Mouse (Mus musculus) lung, postnatal 14 days (tissue): ENCODE data around the gene Mrpl9.
A peak's percentile ranks its signal among the peaks of the same experiment; 100 is the strongest.

Experiments used
- DNase-seq: peaks from one replicate; pipeline ENCODE4 v3.0.0; 2021

Mrpl9 gene

DNA sequence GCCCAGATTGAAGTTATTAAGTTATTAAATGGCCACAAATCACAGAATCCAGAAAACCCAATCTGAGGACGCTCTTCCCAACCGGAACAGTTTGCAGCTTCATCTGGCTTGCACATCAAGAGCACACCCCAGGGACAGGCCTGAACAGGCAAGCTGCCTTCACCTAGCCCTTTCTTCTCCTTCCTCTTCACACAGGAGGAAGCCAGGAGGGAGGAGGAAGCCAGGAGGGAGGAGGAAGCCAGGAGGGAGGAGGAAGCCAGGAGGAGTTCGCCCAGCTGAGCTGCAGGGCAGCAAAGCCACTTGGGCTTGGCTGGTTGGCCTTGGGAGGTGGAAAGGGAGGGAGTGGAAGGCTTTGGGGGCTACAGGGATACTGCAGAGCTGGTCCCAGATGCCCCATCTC lies 25.8 kb downstream of the Mrpl9 start:
- DNase-seq, result no peak

DNA sequence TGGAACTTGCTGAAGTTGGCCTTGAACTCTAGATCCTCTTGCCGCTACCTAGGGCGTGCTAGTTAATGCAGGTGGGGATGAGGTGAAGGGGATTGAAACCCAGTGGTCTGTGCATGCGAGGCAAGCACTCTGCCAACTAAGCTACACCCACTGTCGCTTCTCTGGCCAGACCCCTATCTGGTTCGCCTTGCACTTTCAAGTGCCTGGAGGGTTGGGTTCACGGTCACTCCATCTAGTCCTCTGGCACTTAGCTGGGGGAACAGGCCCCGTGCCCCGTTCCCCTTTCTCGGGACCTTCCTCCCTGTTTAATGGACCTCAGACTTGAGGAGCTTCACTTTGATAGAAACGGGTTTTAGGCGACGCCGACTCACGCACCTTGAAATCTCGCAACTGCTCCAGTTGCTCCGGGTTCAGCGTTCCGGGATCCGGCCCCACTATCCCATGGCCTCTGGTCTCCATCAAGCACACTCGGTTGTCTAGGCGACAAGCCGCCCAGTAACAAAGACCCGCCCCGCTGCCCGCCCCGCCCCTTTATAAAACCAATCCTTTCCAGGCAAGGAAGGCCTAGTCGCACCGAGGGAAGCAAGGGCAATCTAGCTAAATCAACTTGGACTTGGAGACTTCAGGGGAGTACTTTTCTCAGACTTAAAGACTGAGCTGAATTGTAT lies 29.5 kb downstream of the Mrpl9 start:
- peak; percentile 55 for DNase-seq

DNA sequence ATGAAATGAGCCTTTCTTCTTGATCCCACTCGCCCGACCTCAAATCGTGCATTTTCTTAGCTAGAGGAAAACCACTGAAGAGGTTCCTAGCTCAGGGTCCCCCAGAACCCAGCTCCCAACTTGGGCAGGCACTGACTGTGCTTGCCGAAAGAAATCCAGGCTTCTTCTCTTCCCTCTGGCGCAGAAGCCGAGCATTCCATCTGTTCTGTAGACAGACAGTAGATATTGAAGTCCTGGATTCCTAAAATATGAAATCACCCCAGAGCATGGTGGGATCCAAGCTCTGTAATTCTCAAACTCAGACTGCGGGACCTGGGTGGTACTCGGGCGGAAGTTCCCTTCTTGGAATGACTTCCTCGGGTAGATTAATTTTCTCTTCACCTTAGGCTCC lies 30.0 kb downstream of the Mrpl9 start:
- peak; percentile 3 for DNase-seq

DNA sequence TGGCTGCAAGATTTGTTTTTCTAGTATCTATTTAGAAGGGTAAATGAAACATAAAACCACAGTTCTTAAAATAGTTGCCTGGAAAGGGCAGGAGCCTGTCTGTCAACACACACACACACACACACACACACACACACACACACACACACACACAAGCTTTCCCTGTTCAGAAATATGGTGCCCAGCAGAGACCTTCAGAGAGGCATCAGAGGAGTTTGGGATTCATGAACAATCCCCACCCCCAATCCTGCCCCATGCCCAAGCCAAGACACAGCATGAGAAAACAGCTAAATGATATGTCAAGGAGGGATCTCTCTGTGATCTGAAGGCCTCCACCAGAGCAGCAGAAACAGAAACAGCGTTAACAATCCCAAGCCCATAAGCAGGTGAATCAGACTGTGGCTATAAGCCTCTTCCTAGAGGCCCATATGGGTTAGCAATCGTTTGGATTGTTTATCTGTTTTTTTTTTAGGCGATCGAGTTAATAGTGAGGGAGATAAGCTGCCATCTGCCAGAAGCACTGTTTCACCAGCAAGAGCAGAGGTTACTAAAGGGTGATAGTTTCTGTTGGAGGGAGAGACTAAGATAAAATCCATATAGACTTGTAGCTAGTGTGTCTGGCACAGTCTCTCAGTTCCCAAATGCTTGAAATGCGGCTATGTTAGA lies 30.6 kb downstream of the Mrpl9 start:
- no peak for DNase-seq

DNA sequence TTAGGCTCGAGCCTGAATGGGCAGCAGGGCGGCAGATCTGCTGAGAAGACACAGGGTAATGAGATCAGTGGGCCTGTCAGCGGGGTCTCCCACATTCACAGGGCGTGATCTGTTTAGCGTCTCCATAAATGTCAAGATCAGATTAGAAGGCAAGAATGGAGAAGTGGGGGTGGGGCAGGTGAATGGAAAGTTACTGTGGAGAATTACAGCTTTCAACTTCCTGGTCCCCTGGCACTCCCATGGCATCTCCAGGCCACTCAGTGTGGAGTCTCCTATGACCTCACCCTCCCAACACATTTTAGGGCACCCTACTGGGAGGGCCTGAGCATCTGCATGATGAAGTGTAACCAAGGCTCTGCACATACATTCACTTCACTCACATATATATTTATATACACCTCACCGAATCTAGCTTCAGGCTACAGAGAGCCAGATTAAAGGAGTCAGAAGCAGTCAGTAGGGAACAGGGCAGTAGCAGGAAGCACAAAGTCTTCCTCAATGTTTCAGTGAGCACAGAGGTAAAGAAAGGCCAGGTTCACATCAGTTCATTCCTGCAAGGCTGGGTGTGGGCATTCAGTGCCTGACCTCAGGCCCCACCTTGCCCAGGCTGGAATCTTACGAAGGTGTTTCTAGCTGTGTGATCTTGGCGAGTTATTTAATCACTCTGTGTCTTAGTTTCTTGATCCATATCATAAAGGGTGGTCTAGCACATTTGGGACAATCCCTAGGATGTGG lies 33.4 kb downstream of the Mrpl9 start:
- no peak for DNase-seq

DNA sequence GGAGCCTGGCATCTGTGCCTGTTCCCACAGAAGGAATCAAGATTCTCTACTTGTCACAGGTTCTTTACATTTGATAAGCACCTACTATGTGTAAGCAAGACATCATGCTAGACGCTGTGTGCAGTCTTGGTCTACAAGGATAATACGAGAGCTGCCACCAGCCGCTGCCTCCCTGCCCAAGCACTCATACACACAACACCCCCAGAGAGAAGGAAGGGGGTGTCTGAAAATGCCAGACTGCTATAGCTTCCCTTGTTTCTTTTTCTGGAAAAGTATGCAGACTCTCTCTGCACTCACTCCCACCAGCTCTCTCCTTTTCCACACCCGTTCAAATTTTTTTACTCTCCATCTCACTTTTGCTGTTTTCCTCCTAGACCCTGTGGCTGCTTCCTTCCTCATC lies 34.3 kb downstream of the Mrpl9 start:
- no peak for DNase-seq

DNA sequence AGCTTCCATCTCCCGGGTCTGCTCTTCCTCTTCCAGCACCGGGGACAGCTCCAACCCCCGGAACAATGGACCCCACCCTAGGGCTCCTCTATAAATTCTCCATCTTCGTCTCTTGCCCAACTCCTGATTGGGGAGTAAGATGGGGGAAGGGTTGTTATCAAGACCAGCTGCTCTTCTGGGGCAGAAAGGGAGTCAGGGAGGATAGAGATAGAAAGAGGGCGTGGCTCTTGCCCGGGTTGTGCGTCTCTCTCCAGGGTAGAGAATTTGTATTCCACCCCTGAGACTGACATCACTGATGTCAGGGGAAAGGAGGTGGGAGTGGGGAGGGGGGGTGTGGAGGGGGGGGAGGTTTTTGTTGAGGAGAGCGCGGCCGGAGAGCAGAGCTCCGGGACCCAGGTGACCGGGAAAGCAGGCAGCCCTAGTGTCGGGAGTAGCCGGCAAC lies 34.9 kb downstream of the Mrpl9 start, which contains the start of gene Celf3:
TSS of gene Celf3 (plus strand) at position 315 of the 442 bp plus-strand sequence.
- DNase-seq, result no peak

DNA sequence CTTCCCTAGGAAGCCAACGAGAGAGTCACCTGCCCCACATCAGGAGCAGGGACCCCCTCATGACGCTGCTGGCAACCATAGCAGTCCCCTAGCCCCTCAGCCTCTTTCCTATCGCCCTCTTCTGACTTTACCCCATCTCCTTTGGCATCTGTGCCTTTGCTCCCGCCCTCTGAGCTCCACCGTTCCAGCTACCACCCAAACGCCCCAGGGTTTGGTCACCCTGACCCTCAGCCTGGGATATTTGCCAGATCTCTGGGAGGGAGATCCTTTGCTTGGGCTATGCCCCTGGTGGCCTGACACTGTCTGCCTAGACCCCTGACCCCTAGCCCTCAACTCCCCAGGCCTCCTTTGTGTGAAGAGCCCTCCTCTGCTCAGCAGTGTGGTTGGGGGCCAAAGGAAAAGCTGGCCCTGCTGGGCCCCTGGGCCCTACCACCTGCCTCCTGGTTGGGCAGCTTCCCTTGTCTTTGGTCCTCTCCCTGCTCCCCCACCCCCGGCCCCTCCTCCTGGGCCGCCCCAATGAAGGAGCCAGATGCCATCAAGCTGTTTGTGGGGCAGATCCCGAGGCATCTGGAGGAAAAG lies 35.6 kb downstream of the Mrpl9 start:
- DNase-seq, result no peak

DNA sequence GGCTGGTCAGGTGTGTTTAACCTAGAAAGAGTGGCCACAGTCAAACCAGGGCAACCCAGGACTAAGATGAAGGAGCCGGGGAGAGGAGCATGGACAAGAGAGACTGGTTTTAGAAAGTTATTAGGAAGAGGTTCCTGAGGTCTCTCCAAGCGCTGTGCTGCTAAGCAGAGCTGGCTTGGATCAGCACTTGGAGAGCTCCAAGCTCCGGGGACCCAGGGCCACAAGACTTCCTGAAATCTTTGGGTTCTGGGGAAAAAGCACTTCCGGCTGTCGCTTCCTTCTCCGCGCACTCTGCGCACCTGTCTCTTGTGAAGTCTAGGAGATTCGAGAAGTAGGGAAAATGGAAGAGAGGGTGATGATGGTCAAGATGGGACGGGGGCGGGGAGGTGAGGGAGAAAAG lies 36.4 kb downstream of the Mrpl9 start:
- DNase-seq, result no peak

DNA sequence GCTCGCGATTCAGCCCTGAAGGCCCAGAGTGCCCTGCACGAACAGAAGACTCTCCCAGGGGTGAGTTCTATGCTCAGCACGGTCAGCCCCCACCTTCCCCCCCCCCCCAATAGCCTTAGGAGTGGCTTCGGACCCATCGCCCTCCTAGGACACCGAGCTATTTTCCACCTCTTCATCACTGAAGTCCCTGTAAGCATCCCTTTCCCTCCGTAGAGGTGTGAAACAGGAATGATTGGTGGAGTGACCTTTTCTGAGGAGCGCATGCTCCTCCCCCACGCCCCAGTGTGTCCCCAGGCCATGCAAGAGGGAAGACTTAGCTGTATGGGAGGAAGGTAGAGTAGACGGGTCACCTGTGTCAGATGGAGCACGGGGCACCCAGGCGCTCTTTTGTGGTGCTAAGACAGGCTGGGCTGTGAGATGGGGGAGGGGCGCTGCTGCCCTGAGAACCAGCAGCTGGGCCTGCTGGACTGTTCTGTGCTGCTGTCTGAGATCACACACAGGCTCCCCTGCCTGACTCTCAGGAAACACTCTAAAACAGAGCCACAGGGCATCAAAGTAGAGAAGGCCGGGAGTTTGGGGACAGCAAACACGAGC lies 37.3 kb downstream of the Mrpl9 start, which contains the start of gene Riiad1:
TSS of gene Riiad1 (minus strand) at position 51 of the 594 bp plus-strand sequence.
- DNase-seq, result no peak

DNA sequence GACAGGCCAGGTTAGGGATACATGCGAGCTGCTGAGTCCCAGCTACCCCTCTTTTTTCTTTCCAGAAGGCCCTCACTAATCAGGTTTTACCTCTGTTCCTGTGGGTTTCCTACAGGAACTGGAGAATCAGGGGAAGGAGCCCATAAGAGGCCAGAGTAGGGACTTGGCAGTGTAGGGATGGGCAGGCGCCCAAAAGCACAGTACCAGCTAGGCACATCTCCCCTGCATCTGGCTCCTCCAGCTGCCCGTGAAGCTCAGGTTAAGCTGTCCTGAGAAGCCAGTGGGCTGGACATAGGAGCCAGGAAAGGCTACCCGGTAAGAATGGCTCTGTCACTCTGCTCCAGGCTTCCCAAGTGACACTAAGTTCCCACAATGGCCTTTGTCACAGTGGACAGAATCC lies 38.3 kb downstream of the Mrpl9 start:
- no peak for DNase-seq

DNA sequence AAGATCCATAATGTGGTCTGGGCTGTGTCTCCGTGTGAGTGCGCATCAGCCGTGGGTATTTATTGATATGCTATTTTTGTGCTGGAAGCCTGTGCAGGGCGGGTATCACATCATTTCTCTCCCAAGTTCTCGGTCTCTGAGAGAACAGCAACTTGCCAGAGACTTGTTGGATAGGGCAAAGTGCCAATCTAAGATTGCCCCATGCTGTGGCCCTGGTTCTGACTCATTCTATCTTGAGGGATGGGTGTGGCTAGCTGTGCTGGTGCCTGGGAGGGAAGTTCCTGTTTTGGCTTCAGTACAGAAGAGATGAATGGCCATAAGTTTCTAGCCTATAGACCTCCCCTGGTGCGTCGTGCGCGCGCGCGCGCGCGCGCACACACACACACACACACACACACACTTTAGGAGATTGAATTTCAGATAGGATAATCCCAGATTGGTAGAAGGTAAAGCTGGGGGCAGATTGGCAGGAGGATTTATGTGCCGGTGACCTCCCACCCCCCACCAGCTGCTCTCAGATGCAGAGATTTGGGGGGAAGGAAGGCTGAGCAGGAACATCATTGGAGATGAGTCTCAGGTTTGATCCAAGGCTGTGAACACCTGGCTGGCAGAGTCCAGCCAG lies 39.8 kb downstream of the Mrpl9 start:
- peak; percentile 32 for DNase-seq

DNA sequence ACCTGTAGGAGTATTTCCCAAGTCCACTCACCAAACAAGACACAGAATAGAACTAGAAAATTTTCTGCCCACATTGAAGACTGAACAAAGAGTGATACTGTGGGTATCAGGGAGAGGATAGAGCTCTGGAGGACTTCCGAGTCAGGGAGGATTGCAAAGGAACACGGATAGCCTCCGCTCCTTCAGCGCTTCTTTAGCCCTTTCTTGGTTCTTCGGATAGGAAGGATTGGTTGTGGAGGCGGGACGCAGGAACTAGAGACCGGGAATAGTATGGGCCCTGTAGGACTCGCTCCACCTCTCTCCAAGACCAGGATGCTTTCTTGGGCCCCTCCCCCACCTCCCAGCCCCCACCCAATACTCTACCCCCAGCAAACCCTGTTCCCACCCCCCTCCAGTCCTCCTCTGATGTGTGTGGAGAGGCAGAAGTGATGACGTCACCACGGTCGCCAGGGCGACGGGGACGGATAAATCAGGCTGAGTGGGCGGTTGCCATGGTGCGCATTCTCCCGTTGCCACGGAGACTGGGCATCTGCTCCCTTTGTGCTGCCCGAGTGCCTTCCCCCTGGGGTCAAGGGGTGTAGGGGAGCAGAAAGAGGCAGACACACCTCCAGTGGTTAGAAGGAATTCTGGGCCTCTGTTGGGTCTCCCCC lies 40.8 kb downstream of the Mrpl9 start:
- DNase-seq, result no peak

DNA sequence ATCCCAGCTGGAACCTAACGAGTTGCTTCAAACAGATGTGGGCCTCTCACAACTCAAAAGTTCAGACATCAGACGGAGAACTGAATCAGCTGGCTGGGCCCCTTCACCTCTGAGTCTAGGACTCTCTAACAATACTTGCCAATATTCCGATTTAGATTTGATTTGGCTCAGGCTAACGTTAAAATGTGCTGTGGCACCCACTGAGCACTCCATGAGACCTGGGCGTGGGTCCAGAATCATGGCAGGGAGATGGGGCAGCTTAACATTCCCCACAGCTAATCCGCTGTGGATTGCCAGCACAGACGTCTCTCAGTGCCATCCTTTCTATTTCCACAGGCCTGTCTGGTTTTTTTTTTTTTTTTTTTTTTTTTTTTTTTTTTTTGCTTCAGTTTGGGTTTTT lies 42.8 kb downstream of the Mrpl9 start:
- no peak for DNase-seq

DNA sequence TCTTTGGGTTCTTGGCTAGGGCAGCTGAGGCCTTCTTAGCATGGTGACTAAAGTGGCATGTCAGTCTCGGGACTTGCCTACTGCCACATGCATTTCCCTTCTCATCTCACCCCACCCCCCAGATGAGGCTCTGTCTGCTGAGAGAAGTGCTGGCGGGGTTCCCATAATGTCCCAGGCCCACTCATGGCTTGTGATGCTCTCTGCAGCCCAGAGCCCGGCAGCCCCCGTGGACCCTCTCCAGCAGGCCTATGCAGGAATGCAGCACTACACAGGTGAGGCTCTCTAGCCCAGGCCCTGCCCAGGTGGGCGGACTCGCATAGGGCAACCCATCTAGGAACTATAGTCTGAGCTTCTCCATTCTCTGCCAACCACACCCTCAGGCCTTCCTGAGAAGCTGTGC lies 44.5 kb downstream of the Mrpl9 start:
- DNase-seq, result no peak

DNA sequence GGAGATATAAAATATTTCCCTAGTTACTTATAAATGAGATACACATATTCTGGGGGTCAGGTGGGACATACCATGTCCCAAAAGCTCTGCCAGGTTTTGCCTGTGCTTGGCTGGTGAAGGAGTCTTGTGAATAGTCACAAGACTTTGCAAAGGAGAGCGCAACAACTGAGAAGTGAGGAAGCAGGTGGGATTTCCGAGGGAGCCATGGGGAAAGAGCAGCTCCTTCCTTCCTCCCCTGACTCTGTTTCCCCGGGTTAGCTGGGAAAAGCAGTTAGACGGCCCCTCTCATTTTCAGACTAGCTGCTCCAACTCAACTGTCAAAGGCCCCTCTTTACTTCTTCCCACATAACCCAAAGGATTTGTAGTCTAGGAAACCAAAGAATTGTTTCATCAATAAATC lies 54.0 kb downstream of the Mrpl9 start:
- DNase-seq, result no peak
